Mouse (Mus musculus) midbrain, embryonic 13.5 days (tissue): ENCODE results near the gene Rbm12b1. TPM values are rescaled to one million over a fixed set of nuclear protein-coding genes. Genes with fewer than 3 reads are reported as not detected.
"Not testable (repeated sequence)": the region's sequence is repeated elsewhere in the genome, so short reads cannot be mapped to it uniquely, and the experiment has no call there.

Experiments
- ATAC-seq: fragments of 200-750 bp; cut with Nextera tagmentation; 2 replicates; pipeline ENCODE4 v1.8.0; 2017; ENCODE audit warnings: mild to moderate bottlenecking, moderate TSS enrichment, moderate library complexity
- H3K27ac ChIP-seq: fragments of 300-500 bp; sonication (generic); 2 replicates; pipeline ENCODE4 v1.5.1; 2015; ENCODE audit warnings: inconsistent platforms, mild to moderate bottlenecking, moderate library complexity
- H3K27me3 ChIP-seq: fragments of 300-500 bp; sonication (generic); 2 replicates; pipeline ENCODE4 v1.6.1; 2015; ENCODE audit warnings: mild to moderate bottlenecking, inconsistent platforms
- H3K36me3 ChIP-seq: fragments of 300-500 bp; sonication (generic); 2 replicates; pipeline ENCODE4 v1.6.1; 2015; ENCODE audit warnings: mild to moderate bottlenecking, inconsistent platforms
- H3K4me1 ChIP-seq: fragments of 300-500 bp; sonication (generic); replicated peaks from 2 replicates; pipeline ENCODE4 v1.6.1; 2015; ENCODE audit warnings: inconsistent platforms
- H3K4me2 ChIP-seq: fragments of 300-500 bp; sonication (generic); replicated peaks from 2 replicates; pipeline ENCODE4 v1.6.1; 2015; ENCODE audit warnings: moderate library complexity, mild to moderate bottlenecking, inconsistent platforms
- H3K4me3 ChIP-seq: fragments of 300-500 bp; sonication (generic); replicated peaks from 2 replicates; pipeline ENCODE4 v1.5.1; 2015; ENCODE audit warnings: mild to moderate bottlenecking, inconsistent platforms
- H3K9ac ChIP-seq: fragments of 300-500 bp; sonication (generic); replicated peaks from 2 replicates; pipeline ENCODE4 v1.6.1; 2015; ENCODE audit warnings: mild to moderate bottlenecking, inconsistent platforms
- H3K9me3 ChIP-seq: fragments of 300-500 bp; sonication (generic); 2 replicates; pipeline ENCODE4 v1.6.1; 2016; ENCODE audit warnings: mild to moderate bottlenecking, inconsistent platforms
- WGBS: fragments of 180-500 bp; shearing (Covaris S2); methylation state at CpG from one replicate; pipeline ENCODE4 v1.1.7; 2015; 5-methylcytosine and 5-hydroxymethylcytosine counted together
- polyA plus RNA-seq: library from polyadenylated mRNA; unstranded; fragments of >200 nt; fragmentation: Nextera tagmentation; extraction: Ambion mirVana; gene quantifications from 2 replicates; pipeline ENCODE4 v1.2.1, GENCODE M21; 2015

Gene Rbm12b1
- polyA plus RNA-seq, result 8.9 and 10.1 TPM in 2 replicates

- peak; percentile 100 for ATAC-seq
- H3K36me3 ChIP-seq, H3K9me3 ChIP-seq, H3K4me1 ChIP-seq, H3K27me3 ChIP-seq: not testable (repeated sequence)
- H3K4me3 ChIP-seq, result peak within 1 kb of the TSS; percentile 45
- peak within 1 kb of the TSS; percentile 81 for H3K27ac ChIP-seq
- peak within 1 kb of the TSS; percentile 50 for H3K4me2 ChIP-seq
- 9% methylated on average over 17 of the region's 32 CpGs for WGBS
- peak within 1 kb of the TSS; percentile 54 for H3K9ac ChIP-seq
Observed at GRCm38 (mm10) chr4:12140141-12140567, at the start of gene Rbm12b1. Gene Rbm12b1 (plus strand): TSS chr4:12140264.

DNA sequence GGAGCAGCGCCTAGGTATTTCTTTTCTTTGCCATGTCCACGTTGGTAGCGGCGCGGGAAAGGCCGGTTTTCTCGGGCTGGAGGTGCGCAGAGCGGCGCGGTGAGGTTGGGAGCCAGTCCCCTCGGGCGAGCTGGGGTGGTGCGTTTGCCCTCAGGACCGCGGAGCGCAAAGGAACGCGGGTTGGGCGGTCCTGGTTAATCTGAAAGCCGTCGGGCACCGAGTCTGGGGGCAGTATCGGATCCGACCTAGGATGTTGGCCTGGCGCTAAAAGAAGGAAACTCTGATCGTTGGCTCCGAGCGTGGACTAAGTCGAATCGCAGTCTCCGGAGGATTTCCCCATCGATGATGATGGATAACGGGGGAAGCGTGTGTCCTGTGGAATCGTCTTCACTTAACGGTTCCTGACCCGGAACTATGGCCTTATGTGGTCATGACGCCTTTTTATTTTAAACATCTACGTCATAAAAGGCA is 563 bp downstream of the Rbm12b1 start:
- H3K36me3 ChIP-seq, H3K9me3 ChIP-seq, H3K27me3 ChIP-seq, H3K4me1 ChIP-seq: not testable (repeated sequence)
- peak; percentile 89 for ATAC-seq
- H3K27ac ChIP-seq, result peak overlapping the region; percentile 58; the same call in 1 of the 2 replicates
- H3K9ac ChIP-seq, result peak overlapping the region; percentile 53
- H3K4me3 ChIP-seq, result peak overlapping the region; percentile 45
- peak overlapping the region; percentile 50 for H3K4me2 ChIP-seq
- WGBS, result 11% methylated on average over 23 of the region's 40 CpGs

GRCm38 (mm10) chr4:12141516-12141915 is 1.5 kb downstream of the Rbm12b1 start:
- H3K9me3 ChIP-seq, H3K27ac ChIP-seq, ATAC-seq, H3K4me1 ChIP-seq, H3K9ac ChIP-seq, H3K27me3 ChIP-seq: not testable (repeated sequence)
- Histone ChIP-seq H3K4me3 (0 out of 2 replicates have a peak overlapping the region, but pooled peaks have one; percentile 15), H3K4me2 (peak overlapping the region; percentile 34), H3K36me3 (peaks cover 11% of the 10 kb centered on the region)
- 93% methylated on average over 7 of the region's 7 CpGs for WGBS

- H3K4me2 ChIP-seq, result no peak overlapping the region
- H3K36me3 ChIP-seq, result peaks cover 34% of the 10 kb centered on the region
- no peak overlapping the region for H3K4me3 ChIP-seq
- no peaks in the 10 kb centered on the region for H3K27me3 ChIP-seq
- no peak for ATAC-seq
- no peaks in the 10 kb centered on the region for H3K4me1 ChIP-seq
- H3K27ac ChIP-seq, result no peak overlapping the region
- H3K9ac ChIP-seq, result no peak overlapping the region
- peaks cover 7% of the 10 kb centered on the region for H3K9me3 ChIP-seq
Observed at GRCm38 (mm10) chr4:12147660-12148059, 7.6 kb downstream of the Rbm12b1 start.

- Histone ChIP-seq H3K4me3 (peak overlapping the region; percentile 88), H3K27me3 (no peaks in the 10 kb centered on the region), H3K9ac (peak overlapping the region; percentile 98), H3K4me1 (peaks cover 15% of the 10 kb centered on the region), H3K27ac (peak overlapping the region; percentile 96), H3K36me3 (peaks cover 21% of the 10 kb centered on the region), H3K4me2 (peak overlapping the region; percentile 64), H3K9me3 (no peaks in the 10 kb centered on the region)
- 10% methylated on average over 9 of the region's 9 CpGs for WGBS
- ATAC-seq, result no peak
Observed at GRCm38 (mm10) chr4:12170986-12171317, 30.9 kb downstream of the Rbm12b1 start.

DNA sequence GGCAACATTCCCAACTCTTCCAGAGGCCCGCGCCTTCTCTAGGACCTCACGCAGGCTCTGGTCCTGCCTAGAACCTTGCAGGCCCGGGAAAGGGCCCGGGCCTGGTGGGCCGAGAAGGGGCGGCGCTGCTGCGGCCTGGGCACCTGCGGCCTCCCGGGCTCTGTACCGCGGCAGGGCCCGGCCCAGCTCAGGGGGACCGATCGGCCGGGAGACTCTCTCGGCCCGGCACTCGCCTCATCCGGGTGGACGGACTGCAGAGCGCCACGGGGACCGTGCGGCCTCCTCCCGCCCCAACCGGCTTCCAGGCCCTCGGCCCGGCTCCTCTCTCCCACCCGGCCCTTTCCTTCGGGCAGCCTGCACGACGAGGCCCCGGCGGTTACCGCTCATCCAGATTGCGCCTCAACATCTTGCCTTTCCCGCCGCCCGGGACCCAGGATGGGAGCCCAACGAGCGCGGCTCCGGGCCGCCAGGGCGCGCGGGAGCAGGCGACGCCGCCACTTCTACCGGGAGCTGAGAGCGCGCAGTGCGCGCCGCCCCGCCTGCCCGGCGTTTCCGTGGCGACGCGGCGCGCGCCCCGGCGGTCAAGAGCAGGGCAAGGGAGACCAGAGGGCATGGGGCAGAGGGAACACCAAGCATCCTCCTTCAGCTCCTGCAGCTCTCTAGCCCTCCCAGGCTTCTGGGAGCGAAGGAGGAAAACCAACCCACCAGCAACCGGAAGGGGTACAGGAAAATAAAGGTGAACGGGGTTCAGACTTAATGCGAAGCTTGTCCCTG is 31.4 kb downstream of the Rbm12b1 start, which contains the start of gene Fam92a:
Gene Fam92a (minus strand): TSS at position 698 of the 774 bp plus-strand sequence.
- Histone ChIP-seq H3K9ac (peak within 1 kb of the TSS; percentile 98), H3K36me3 (peaks cover 15% of the 10 kb centered on the region), H3K9me3 (no peaks in the 10 kb centered on the region), H3K4me1 (peaks cover 15% of the 10 kb centered on the region), H3K27me3 (no peaks in the 10 kb centered on the region), H3K27ac (peak within 1 kb of the TSS; percentile 96), H3K4me2 (peak within 1 kb of the TSS; percentile 64), H3K4me3 (peak within 1 kb of the TSS; percentile 88)
- ATAC-seq, result peak; percentile 95
- under 1% methylated on average over 74 of the region's 74 CpGs for WGBS

- no peak overlapping the region for H3K4me2 ChIP-seq
- no peak for ATAC-seq
- WGBS, result 92% methylated on average over 10 of the region's 10 CpGs
- no peak overlapping the region for H3K4me3 ChIP-seq
- no peaks in the 10 kb centered on the region for H3K27me3 ChIP-seq
- H3K9me3 ChIP-seq, result no peaks in the 10 kb centered on the region
- H3K36me3 ChIP-seq, result no peaks in the 10 kb centered on the region
- H3K4me1 ChIP-seq, result no peaks in the 10 kb centered on the region
- no peak overlapping the region for H3K9ac ChIP-seq
- no peak overlapping the region for H3K27ac ChIP-seq
Observed at GRCm38 (mm10) chr4:12178992-12179391, 38.9 kb downstream of the Rbm12b1 start.

Other genes starting within 250 kb of the Rbm12b1 start
- gene Gm10604, start 159.0 kb upstream of the Rbm12b1 start, polyA plus RNA-seq, result 0.63 and 0.75 TPM in 2 replicates
- gene Rbm12b2, start 50.8 kb upstream of the Rbm12b1 start, polyA plus RNA-seq, result 20.4 TPM in 2 replicates
- gene Fam92a, start 31.8 kb downstream of the Rbm12b1 start, polyA plus RNA-seq, result 91.2 and 95.0 TPM in 2 replicates